Mouse (Mus musculus) intestine, embryonic 16.5 days (tissue): ENCODE data around the gene Cep112. TPM values are rescaled to one million over a fixed set of nuclear protein-coding genes. Genes with fewer than 3 reads are reported as not detected.

Source experiments
- ATAC-seq: fragments of 200-750 bp; cut with Nextera tagmentation; 2 replicates; pipeline ENCODE4 v1.8.0; 2017; ENCODE audit warnings: moderate TSS enrichment, moderate library complexity
- H3K27ac ChIP-seq: fragments of 300-500 bp; sonication (generic); 2 replicates; pipeline ENCODE4 v1.5.1; 2014; ENCODE audit warnings: mild to moderate bottlenecking, low read length
- H3K27me3 ChIP-seq: fragments of 300-500 bp; sonication (generic); replicated peaks from 2 replicates; pipeline ENCODE4 v1.6.1; 2014; ENCODE audit warnings: low read length, control low read depth, mixed read lengths; ENCODE audit not compliant: control insufficient read depth, insufficient read depth
- H3K36me3 ChIP-seq: fragments of 300-500 bp; sonication (generic); 2 replicates; pipeline ENCODE4 v1.6.1; 2014; ENCODE audit warnings: low read length, control low read depth; ENCODE audit not compliant: control insufficient read depth, insufficient read depth
- H3K4me1 ChIP-seq: fragments of 300-500 bp; sonication (generic); 2 replicates; pipeline ENCODE4 v1.6.1; 2014; ENCODE audit warnings: low read length, control low read depth, mixed read lengths; ENCODE audit not compliant: control insufficient read depth, insufficient read depth
- H3K4me2 ChIP-seq: fragments of 300-500 bp; sonication (generic); 2 replicates; pipeline ENCODE4 v1.6.1; 2014; ENCODE audit warnings: low read depth, low read length, control low read depth
- H3K4me3 ChIP-seq: fragments of 300-500 bp; sonication (generic); 2 replicates; pipeline ENCODE4 v1.5.1; 2014; ENCODE audit warnings: mild to moderate bottlenecking, low read length
- H3K9ac ChIP-seq: fragments of 300-500 bp; sonication (generic); 2 replicates; pipeline ENCODE4 v1.6.1; 2014; ENCODE audit warnings: low read depth, low read length
- H3K9me3 ChIP-seq: fragments of 300-500 bp; sonication (generic); 2 replicates; pipeline ENCODE4 v1.6.1; 2016; ENCODE audit warnings: low read length, control low read depth; ENCODE audit not compliant: control insufficient read depth
- WGBS: fragments of 180-500 bp; shearing (Covaris S2); extraction: QIAGEN DNeasy Blood & Tissue Kit; methylation state at CpG from one replicate; pipeline ENCODE4 v1.1.7; 2014; 5-methylcytosine and 5-hydroxymethylcytosine counted together
- polyA plus RNA-seq: library from polyadenylated mRNA; unstranded; fragments of >200 nt; fragmentation: Nextera tagmentation; extraction: Ambion mirVana; gene quantifications from 2 replicates; pipeline ENCODE4 v1.2.1, GENCODE M21; 2015

The Cep112 gene
- polyA plus RNA-seq, 1 experiment from 2014 or later = 6.7 TPM

DNA sequence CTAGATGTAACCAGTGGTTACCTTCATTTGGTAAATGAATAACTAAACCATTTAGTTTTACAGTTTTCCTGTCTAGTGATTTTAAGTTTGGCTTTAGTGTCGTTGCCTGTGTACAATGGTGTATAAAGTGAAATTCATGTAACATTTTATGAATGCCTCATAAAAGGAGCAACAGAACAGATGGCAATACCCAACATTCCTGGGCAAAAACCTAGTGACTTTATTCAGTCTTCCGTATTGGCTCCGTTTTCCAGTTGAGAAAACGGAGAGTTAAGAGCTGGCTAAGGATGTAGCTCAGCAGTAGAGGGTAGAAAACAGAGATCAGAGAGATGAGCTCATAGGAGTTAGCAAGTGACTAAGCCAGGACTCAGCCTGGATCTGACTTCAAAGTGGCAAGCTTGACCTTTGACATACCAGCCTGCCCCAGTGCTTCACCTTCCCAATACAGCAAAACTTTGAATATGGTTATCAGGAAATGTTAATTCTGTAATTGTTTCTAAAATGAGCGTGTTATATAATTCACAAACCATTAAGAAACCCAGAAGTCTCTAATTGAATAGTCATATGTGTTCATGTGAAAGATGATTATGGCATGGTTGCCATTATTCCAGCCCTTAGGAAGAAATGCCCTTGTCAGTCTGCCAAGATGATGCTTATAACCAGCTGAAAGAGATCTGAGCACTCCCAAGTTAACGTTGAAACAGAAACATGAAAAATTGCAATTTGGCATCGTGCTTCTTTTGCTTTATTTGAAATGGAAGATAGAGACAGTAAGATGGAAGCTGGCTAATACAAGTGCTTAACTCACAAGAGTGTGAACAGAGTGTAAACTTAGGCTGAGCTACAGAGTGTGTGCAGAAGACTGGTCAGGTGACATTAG, 328.6 kb downstream of the Cep112 start:
- ATAC-seq = no peak
- Histone ChIP-seq H3K27me3 (no peaks in the 10 kb centered on the region), H3K9me3 (no peaks in the 10 kb centered on the region), H3K27ac (no peak overlapping the region), H3K4me2 (no peak overlapping the region), H3K9ac (no peak overlapping the region), H3K4me1 (peaks cover 9% of the 10 kb centered on the region; the same call in 1 of the 2 replicates), H3K36me3 (no peaks in the 10 kb centered on the region), H3K4me3 (no peak overlapping the region)
- 69% methylated on average over 7 of the region's 7 CpGs for WGBS

DNA sequence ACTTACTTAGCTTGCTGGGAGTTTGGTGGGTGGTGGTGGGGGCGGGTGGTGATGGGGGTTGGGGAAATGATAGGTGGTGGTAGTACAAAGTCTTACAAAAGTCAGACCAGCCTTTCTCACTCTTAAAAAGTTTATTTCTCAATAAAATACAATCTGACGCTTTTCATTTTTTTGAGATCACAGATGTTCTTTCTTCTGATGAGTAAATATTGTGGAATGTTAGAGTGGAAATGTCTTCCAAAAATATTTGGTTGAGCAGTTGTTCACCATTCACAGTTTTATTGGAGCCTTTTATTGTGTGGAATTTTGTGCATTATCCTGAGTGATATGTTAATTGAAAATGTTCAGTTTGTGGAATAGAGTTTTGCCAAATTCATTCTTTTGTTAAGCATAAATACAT, 332.2 kb downstream of the Cep112 start:
- H3K36me3 ChIP-seq = no peaks in the 10 kb centered on the region
- 74% methylated on average over 2 of the region's 2 CpGs for WGBS
- H3K4me3 ChIP-seq = no peak overlapping the region
- no peaks in the 10 kb centered on the region for H3K4me1 ChIP-seq
- H3K9ac ChIP-seq = no peak overlapping the region
- no peaks in the 10 kb centered on the region for H3K9me3 ChIP-seq
- H3K27ac ChIP-seq = peak overlapping the region; percentile 28; the same call in 1 of the 2 replicates
- H3K4me2 ChIP-seq = no peak overlapping the region
- no peak for ATAC-seq
- no peaks in the 10 kb centered on the region for H3K27me3 ChIP-seq

DNA sequence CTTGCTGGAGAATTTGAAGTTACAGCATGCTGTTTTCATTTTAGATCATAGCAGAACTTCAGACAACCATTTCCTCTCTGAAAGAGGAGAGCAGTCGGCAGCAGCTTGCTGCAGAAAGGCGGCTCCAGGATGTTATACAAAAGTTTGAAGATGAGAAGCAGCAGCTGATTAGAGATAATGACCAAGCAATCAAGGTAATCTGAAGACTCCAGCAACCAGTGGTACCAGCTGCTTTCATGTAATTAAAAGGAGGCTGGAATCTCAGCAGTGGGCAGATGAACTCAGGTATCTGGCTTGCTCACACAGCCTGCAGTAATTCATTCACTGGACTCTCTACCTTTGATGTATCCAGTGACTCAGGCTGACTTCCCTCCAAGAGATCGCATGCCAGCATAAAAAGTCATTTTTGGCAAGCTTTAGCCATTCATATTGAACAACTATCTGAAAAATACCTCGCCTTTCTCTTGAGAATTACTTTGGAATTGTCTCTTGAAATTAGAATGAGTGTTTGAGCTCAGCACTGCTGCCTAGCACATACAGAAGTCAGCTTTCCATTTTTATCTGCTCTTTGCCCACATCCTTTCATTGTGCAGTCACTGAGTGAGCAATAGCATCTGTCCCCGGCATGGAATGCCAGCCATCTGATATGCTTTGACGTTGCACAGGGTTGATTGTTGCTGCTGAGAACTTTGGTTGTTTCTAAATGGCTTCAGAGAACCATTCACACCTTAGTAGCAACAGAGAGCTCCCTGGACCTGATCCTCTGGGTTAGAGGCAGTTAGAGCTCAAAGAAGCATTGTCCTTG, 332.8 kb downstream of the Cep112 start:
- H3K27ac ChIP-seq = peak overlapping the region; percentile 28; the same call in 1 of the 2 replicates
- no peak overlapping the region for H3K4me3 ChIP-seq
- no peaks in the 10 kb centered on the region for H3K36me3 ChIP-seq
- 48% methylated on average over 6 of the region's 6 CpGs for WGBS
- no peaks in the 10 kb centered on the region for H3K27me3 ChIP-seq
- no peaks in the 10 kb centered on the region for H3K4me1 ChIP-seq
- no peak overlapping the region for H3K4me2 ChIP-seq
- no peaks in the 10 kb centered on the region for H3K9me3 ChIP-seq
- no peak for ATAC-seq
- no peak overlapping the region for H3K9ac ChIP-seq

DNA sequence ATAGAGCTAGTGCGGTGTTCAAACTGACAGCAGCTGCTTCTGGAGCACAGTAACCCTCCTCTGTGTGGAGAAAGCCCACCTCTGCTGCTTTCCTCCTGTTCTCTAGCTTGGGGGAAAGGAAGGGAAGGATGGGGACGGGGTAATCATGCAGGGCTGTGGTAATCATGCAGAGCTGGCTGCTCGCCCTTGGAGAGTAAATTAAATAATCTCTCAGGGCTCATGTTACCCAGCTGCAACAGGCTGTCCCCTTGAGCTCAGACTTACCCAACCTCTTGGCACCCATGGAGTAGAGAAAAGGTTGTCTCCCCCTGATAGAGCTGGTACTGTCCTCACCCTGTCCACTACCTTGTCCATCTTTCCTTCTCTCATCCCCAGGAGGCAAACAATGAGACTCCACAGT, 345.1 kb downstream of the Cep112 start:
- no peaks in the 10 kb centered on the region for H3K27me3 ChIP-seq
- H3K9ac ChIP-seq = no peak overlapping the region
- no peak overlapping the region for H3K4me3 ChIP-seq
- ATAC-seq = no peak
- no peaks in the 10 kb centered on the region for H3K4me1 ChIP-seq
- no peaks in the 10 kb centered on the region for H3K36me3 ChIP-seq
- WGBS = 68% methylated on average over 3 of the region's 3 CpGs
- no peak overlapping the region for H3K4me2 ChIP-seq
- no peaks in the 10 kb centered on the region for H3K9me3 ChIP-seq
- no peak overlapping the region for H3K27ac ChIP-seq

DNA sequence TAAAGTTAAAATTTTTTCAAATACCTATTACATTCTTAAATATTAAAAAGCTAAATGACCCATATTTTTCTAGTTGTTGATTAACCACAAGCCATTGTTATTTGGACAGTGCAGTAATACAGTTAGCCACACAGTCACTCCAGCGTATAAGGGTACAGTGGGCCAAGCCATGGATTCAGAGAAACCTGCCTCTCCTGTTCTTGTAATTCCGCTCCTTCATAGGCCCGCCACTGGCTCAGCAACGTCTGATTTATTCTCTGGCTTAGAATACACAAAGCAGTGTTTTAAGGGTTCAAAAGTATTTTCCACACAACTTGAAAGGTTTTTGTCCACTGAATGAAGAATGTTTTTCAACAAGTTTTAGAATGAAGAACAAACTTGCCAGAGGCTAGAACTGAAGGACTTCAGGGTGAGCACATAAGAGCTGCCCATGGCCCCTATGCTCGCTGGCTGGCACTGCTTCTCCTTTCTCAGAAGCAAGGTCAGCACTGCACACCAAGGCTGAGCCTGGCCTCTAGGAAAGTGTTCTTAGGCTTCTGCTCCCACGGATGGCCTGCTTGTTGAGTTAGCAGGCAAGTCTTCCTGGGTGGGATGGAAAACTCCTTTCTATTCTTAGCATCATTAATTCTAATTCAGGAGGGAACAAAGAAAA, 349.2 kb downstream of the Cep112 start:
- Histone ChIP-seq H3K27ac (no peak overlapping the region), H3K4me2 (no peak overlapping the region), H3K4me3 (no peak overlapping the region), H3K36me3 (no peaks in the 10 kb centered on the region), H3K27me3 (no peaks in the 10 kb centered on the region), H3K9ac (no peak overlapping the region), H3K4me1 (0 out of 2 replicates have a peak, but pooled peaks cover 3% of the 10 kb centered on the region), H3K9me3 (no peaks in the 10 kb centered on the region)
- ATAC-seq = no peak
- 63% methylated on average over 6 of the region's 6 CpGs for WGBS

DNA sequence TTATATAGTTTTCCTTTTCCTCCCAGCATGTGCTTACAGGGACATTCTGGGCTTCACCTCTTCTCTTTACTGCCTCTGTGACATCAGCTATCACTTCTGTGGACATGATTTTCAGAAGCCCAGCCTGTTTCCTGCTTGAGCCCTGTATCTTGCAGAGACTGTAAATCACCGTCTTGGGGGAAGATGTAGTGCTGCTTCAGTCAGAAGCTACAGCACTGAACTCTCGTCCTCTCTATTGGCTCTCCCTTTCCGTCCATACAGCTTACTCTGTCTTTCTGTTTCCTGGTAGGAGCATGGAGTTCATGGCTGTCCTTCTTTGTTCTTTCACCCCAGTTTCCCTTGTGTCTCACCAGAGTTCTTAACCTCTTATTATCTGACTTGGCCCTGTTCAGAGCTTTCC, 352.2 kb downstream of the Cep112 start:
- no peak overlapping the region for H3K27ac ChIP-seq
- WGBS = 41% methylated on average over 3 of the region's 3 CpGs
- no peaks in the 10 kb centered on the region for H3K9me3 ChIP-seq
- H3K4me2 ChIP-seq = no peak overlapping the region
- H3K9ac ChIP-seq = no peak overlapping the region
- no peak overlapping the region for H3K4me3 ChIP-seq
- H3K4me1 ChIP-seq = 0 out of 2 replicates have a peak, but pooled peaks cover 3% of the 10 kb centered on the region
- ATAC-seq = no peak
- H3K36me3 ChIP-seq = no peaks in the 10 kb centered on the region
- H3K27me3 ChIP-seq = no peaks in the 10 kb centered on the region

DNA sequence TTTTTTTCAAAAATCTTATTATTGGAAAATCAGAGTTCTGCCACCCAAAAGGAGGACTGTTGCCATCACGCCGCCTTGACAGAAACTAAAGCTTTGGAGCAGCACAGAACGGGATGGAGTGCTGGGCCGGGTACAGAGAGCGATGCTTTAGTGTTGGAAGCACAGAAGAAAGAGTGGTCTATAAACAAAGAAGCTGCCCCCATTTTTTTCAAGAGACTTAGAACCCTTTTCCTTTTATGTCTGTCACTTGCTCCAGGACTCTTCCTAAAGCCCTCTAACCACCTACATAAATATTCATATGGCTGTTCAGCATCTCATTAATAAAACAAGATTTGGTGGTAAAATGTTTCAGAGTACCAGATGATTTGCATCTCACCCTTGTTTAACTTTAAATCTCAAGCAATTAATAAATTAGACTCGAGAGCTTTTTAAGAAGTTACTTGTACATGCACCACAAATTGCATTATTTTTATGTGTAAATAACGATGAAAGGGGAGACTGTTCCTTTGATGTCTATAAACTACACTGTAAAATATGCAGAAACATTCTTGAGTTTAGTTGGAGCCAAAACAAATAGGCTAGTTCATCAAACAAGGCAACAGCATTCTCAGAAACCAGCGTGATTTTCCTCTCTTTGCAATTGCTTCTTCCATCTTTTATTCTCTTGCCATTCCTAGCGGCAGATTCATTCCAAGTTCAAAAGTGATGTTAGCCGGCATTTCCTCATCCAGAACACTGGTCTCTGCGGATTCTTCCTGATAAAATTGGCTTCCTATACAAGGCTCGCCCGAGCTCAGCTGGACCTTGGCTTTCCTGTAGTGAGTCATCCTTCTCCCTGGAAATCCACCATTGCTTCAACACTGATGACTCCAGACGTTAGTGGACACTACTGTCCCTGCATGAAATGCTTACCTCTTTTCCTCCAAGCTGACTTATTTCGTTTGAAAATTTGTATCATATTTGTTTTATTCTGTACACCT, 355.6 kb downstream of the Cep112 start:
- WGBS = 77% methylated on average over 15 of the region's 15 CpGs
- no peak for ATAC-seq
- no peak overlapping the region for H3K27ac ChIP-seq

DNA sequence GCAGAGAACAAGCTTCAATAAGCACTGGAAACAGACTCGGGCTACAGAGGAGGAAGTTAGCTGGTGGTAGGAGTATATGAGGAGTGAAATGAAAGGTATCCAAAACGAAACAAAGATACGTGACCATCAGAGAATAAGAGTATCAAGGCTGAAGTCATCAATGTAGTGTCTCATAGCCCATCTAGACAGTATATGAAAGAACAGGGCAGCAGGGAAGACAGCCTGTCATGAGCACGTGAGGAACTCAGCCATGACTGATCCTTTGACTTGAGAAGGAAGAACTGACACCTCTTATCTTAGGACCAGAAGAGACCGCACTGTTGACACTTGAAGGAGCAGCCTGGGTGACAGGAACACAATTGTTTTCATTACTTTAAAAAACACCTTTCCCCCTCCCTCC, 373.4 kb downstream of the Cep112 start:
- Histone ChIP-seq H3K4me3 (no peak overlapping the region), H3K9ac (no peak overlapping the region), H3K9me3 (no peaks in the 10 kb centered on the region), H3K4me2 (no peak overlapping the region), H3K27ac (no peak overlapping the region), H3K36me3 (no peaks in the 10 kb centered on the region), H3K27me3 (no peaks in the 10 kb centered on the region), H3K4me1 (no peaks in the 10 kb centered on the region)
- ATAC-seq = no peak
- 71% methylated on average over 5 of the region's 5 CpGs for WGBS

More for the DNA sequence above, 355.6 kb downstream of the Cep112 start:
- Histone ChIP-seq H3K4me1 (0 out of 2 replicates have a peak, but pooled peaks cover 3% of the 10 kb centered on the region), H3K27me3 (no peaks in the 10 kb centered on the region), H3K9me3 (no peaks in the 10 kb centered on the region), H3K4me2 (no peak overlapping the region), H3K4me3 (no peak overlapping the region), H3K36me3 (no peaks in the 10 kb centered on the region), H3K9ac (no peak overlapping the region)
